Mouse (Mus musculus) stomach, postnatal 0 days (tissue): ENCODE data around the gene Clec12b. TPM values are rescaled to one million over a fixed set of nuclear protein-coding genes. Genes with fewer than 3 reads are reported as not detected.
A peak's percentile ranks its signal among the peaks of the same experiment; 100 is the strongest.

Experiments
- ATAC-seq: fragments of 200-750 bp; cut with Nextera tagmentation; 2 replicates; pipeline ENCODE4 v1.8.0; 2017; ENCODE audit not compliant: low FRiP score, low TSS enrichment
- DNase-seq: peaks from one replicate; pipeline ENCODE4 v3.0.0-alpha.2; 2016; ENCODE audit warnings: low spot score
- H3K27ac ChIP-seq: fragments of 300-500 bp; sonication (generic); replicated peaks from 2 replicates; pipeline ENCODE4 v1.5.1; 2014; ENCODE audit warnings: mild to moderate bottlenecking, control low read depth
- H3K27me3 ChIP-seq: fragments of 300-500 bp; sonication (generic); 2 replicates; pipeline ENCODE4 v1.6.1; 2014; ENCODE audit warnings: low read length; ENCODE audit not compliant: control insufficient read depth, insufficient read depth
- H3K36me3 ChIP-seq: fragments of 300-500 bp; sonication (generic); 2 replicates; pipeline ENCODE4 v1.6.1; 2014; ENCODE audit warnings: low read length, mixed read lengths; ENCODE audit not compliant: control insufficient read depth, insufficient read depth
- H3K4me1 ChIP-seq: fragments of 300-500 bp; sonication (generic); replicated peaks from 2 replicates; pipeline ENCODE4 v1.6.1; 2014; ENCODE audit warnings: antibody characterized with exemption; ENCODE audit not compliant: control insufficient read depth, insufficient read depth
- H3K4me2 ChIP-seq: fragments of 300-500 bp; sonication (generic); replicated peaks from 2 replicates; pipeline ENCODE4 v1.6.1; 2014; ENCODE audit warnings: low read depth, mild to moderate bottlenecking, control low read depth, moderate library complexity
- H3K4me3 ChIP-seq: fragments of 300-500 bp; sonication (generic); 2 replicates; pipeline ENCODE4 v1.5.1; 2014; ENCODE audit warnings: low read depth, low read length, control low read depth
- H3K9ac ChIP-seq: fragments of 300-500 bp; sonication (generic); 2 replicates; pipeline ENCODE4 v1.6.1; 2014; ENCODE audit warnings: mild to moderate bottlenecking, low read length, control low read depth, mixed read lengths
- H3K9me3 ChIP-seq: fragments of 300-500 bp; sonication (generic); 2 replicates; pipeline ENCODE4 v1.6.1; 2016; ENCODE audit warnings: low read length; ENCODE audit not compliant: control insufficient read depth
- CTCF ChIP-seq: IDR thresholded peaks from 2 replicates; pipeline ENCODE4 v1.5.1; 2016; ENCODE audit warnings: antibody characterized with exemption, low read depth, mild to moderate bottlenecking, moderate library complexity
- EP300 ChIP-seq: optimal IDR thresholded peaks from 2 replicates; pipeline ENCODE3; 2016; ENCODE audit warnings: antibody characterized with exemption
- WGBS: fragments of 180-500 bp; shearing (Covaris S2); extraction: QIAGEN DNeasy Blood & Tissue Kit; methylation state at CpG from one replicate; pipeline ENCODE4 v1.1.7; 2014; 5-methylcytosine and 5-hydroxymethylcytosine counted together
- polyA plus RNA-seq: library from polyadenylated mRNA; unstranded; fragments of >200 nt; fragmentation: Nextera tagmentation; extraction: Ambion mirVana; gene quantifications from 2 replicates; pipeline ENCODE4 v1.2.1, GENCODE M21; 2015

Gene Clec12b
- polyA plus RNA-seq, 1 experiment from 2014 or later, result not detected

GRCm38 (mm10) chr6:129365959-129366359 is 19.7 kb downstream of the Clec12b start:
- TF ChIP-seq CTCF, result peak; percentile 92
- TF ChIP-seq EP300, result no peak

GRCm38 (mm10) chr6:129363942-129364341 is 21.7 kb downstream of the Clec12b start:
- 37% methylated on average over 1 of the region's 1 CpGs for WGBS
- no peaks in the 10 kb centered on the region for H3K9me3 ChIP-seq
- DNase-seq (no peak), ATAC-seq (no peak)
- H3K4me2 ChIP-seq, result no peak overlapping the region
- H3K27me3 ChIP-seq, result no peaks in the 10 kb centered on the region
- no peaks in the 10 kb centered on the region for H3K4me1 ChIP-seq
- TF ChIP-seq CTCF (no peak), EP300 (no peak)
- no peak overlapping the region for H3K9ac ChIP-seq
- H3K27ac ChIP-seq, result no peak overlapping the region
- no peak overlapping the region for H3K4me3 ChIP-seq
- H3K36me3 ChIP-seq, result no peaks in the 10 kb centered on the region

More at GRCm38 (mm10) chr6:129365959-129366359, 19.7 kb downstream of the Clec12b start:
- H3K4me3 ChIP-seq, result no peak overlapping the region
- H3K4me2 ChIP-seq, result no peak overlapping the region
- H3K4me1 ChIP-seq, result no peaks in the 10 kb centered on the region
- no peaks in the 10 kb centered on the region for H3K9me3 ChIP-seq
- no peaks in the 10 kb centered on the region for H3K27me3 ChIP-seq
- H3K9ac ChIP-seq, result no peak overlapping the region
- WGBS, result 6% methylated on average over 6 of the region's 6 CpGs
- DNase-seq (peak; percentile 36), ATAC-seq (peak; percentile 56; the same call in 1 of the 2 replicates)
- H3K27ac ChIP-seq, result no peak overlapping the region
- no peaks in the 10 kb centered on the region for H3K36me3 ChIP-seq

DNA sequence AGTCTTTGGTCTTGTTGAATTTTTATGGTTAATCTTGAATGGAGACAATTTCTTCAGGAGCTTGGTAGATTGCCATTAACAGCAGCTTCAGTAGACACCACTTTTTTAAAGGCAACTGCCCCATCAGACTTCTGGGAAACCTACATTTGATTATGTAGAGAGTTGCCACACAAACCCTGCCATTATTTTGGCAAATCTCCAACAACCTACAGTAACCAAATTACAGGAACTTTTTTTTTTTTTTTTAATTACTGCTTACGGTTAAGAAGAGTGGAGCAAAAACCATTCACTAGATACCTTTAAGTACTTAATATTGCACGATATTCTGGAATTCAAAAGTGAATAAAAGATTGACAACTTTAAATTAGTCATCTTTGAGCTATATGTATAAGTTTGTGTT is 26.2 kb downstream of the Clec12b start:
- H3K4me1 ChIP-seq, result no peaks in the 10 kb centered on the region
- 87% methylated on average over 2 of the region's 2 CpGs for WGBS

DNA sequence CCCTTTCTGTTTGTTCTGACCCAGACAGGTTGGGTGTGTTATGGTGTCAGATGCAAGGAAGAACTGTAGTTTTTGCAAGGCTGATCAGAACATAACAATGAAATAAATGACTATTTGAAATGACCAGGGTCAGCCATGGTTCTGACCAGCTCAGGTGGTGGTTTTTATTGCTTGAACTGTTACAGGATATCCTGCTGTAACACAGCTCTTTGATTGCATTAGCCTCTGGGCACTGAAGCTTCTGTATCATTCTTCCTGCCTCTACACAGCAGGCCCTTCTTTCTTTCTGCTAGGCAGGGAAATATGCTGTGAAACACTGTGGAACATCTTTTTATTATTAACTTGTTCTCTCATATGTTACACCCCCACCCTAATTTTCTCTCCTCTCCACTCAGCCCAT is 29.2 kb downstream of the Clec12b start:
- Histone ChIP-seq H3K36me3 (no peaks in the 10 kb centered on the region), H3K4me2 (no peak overlapping the region), H3K4me1 (no peaks in the 10 kb centered on the region), H3K9me3 (no peaks in the 10 kb centered on the region), H3K4me3 (no peak overlapping the region), H3K27me3 (no peaks in the 10 kb centered on the region), H3K27ac (no peak overlapping the region), H3K9ac (no peak overlapping the region)
- no peak for TF ChIP-seq EP300
- no peak for TF ChIP-seq CTCF
- DNase-seq (no peak), ATAC-seq (no peak)

More for the DNA sequence above, 26.2 kb downstream of the Clec12b start:
- no peak for TF ChIP-seq EP300
- TF ChIP-seq CTCF, result no peak
- no peak overlapping the region for H3K4me3 ChIP-seq
- DNase-seq (no peak), ATAC-seq (no peak)
- H3K4me2 ChIP-seq, result no peak overlapping the region
- H3K27me3 ChIP-seq, result no peaks in the 10 kb centered on the region
- no peaks in the 10 kb centered on the region for H3K9me3 ChIP-seq
- H3K9ac ChIP-seq, result no peak overlapping the region
- no peak overlapping the region for H3K27ac ChIP-seq
- no peaks in the 10 kb centered on the region for H3K36me3 ChIP-seq

GRCm38 (mm10) chr6:129355774-129356173 is 29.9 kb downstream of the Clec12b start:
- Histone ChIP-seq H3K4me2 (no peak overlapping the region), H3K9me3 (no peaks in the 10 kb centered on the region), H3K36me3 (no peaks in the 10 kb centered on the region), H3K9ac (no peak overlapping the region), H3K4me1 (no peaks in the 10 kb centered on the region), H3K27ac (no peak overlapping the region), H3K27me3 (no peaks in the 10 kb centered on the region), H3K4me3 (no peak overlapping the region)
- ATAC-seq (no peak), DNase-seq (no peak)
- TF ChIP-seq CTCF, result no peak
- no peak for TF ChIP-seq EP300
- 92% methylated on average over 2 of the region's 2 CpGs for whole genome bisulfite sequencing

DNA sequence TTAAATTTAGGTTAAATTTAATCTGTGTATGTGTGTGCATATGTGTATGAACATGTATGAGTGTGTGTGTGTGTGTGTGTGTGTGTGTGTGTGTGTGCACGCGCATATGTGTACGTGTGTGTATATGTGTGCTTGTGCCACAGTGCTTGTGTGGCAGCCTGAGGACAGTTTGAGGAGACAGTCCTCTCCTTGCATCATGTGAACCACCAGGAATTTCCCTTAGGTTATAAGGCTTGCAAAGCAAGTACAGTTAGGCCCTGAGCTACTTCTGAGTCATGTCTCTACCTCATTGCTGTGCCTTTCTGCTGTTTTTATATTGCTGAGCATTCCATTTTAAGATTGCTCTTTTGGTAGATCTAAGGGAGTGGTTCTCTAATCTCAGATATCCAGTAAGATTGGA is 34.6 kb downstream of the Clec12b start:
- Histone ChIP-seq H3K36me3 (no peaks in the 10 kb centered on the region), H3K27ac (no peak overlapping the region), H3K9ac (no peak overlapping the region), H3K4me2 (no peak overlapping the region), H3K4me3 (no peak overlapping the region), H3K9me3 (no peaks in the 10 kb centered on the region), H3K4me1 (no peaks in the 10 kb centered on the region), H3K27me3 (no peaks in the 10 kb centered on the region)
- WGBS, result 86% methylated on average over 3 of the region's 3 CpGs
- TF ChIP-seq CTCF, result no peak
- TF ChIP-seq EP300, result no peak
- no peak for ATAC-seq
- DNase-seq, result no peak
